Mouse (Mus musculus): ENCODE measurements around the gene Olfr1109.

GRCm38 (mm10) chr2:87095908-87096307, at the start of gene Olfr1109:
- TF ChIP-seq CTCF (IDR thresholded peaks at IDR 0.05; ENCODE audit: extremely low read depth, insufficient read length, insufficient replicate concordance, low read depth, low read length) (no peak), POLR2A (IDR thresholded peaks at IDR 0.05; ENCODE audit: low read depth, low read length) (no peak)

Data from small intestine, adult 2 months (tissue).